Mouse (Mus musculus) adipocyte (in vitro differentiated cells): ENCODE measurements at regions not wholly inside any gene's neighbourhood (a gene's known extent, or its start where the extent isn't known, plus 50 kb on each side); places are given as distances from the start of the nearest gene placed in this dataset.

Experiments
- DNase-seq: peaks from one replicate; pipeline ENCODE4 v3.0.0-alpha.2; 2016; ENCODE audit warnings: low spot score

GRCm38 (mm10) chr8:64342397-64342796 is 136.3 kb upstream of the Tll1 start:
- no peak for DNase-seq

- no peak for DNase-seq
Measured at GRCm38 (mm10) chr8:64337356-64337755, 131.3 kb upstream of the Tll1 start.

GRCm38 (mm10) chr8:64336546-64336945 is 130.5 kb upstream of the Tll1 start:
- no peak for DNase-seq

- DNase-seq = no peak
Measured at GRCm38 (mm10) chr8:64335495-64335894, 129.4 kb upstream of the Tll1 start.

- DNase-seq = peak; percentile 4
Measured at GRCm38 (mm10) chr8:64323985-64324384, 117.9 kb upstream of the Tll1 start.

GRCm38 (mm10) chr8:64320343-64320742 is 114.3 kb upstream of the Tll1 start:
- DNase-seq = no peak

- DNase-seq = no peak
Measured at GRCm38 (mm10) chr8:64319220-64319820, 113.2 kb upstream of the Tll1 start.

- DNase-seq = no peak
Measured at GRCm38 (mm10) chr8:64318524-64319219, 112.6 kb upstream of the Tll1 start.

- no peak for DNase-seq
Measured at GRCm38 (mm10) chr8:64317815-64318214, 111.7 kb upstream of the Tll1 start.

GRCm38 (mm10) chr8:64307995-64308394 is 101.9 kb upstream of the Tll1 start:
- DNase-seq = peak; percentile 48

- no peak for DNase-seq
Measured at GRCm38 (mm10) chr8:64282806-64283205, 76.7 kb upstream of the Tll1 start.

GRCm38 (mm10) chr8:64281598-64281997 is 75.5 kb upstream of the Tll1 start:
- no peak for DNase-seq

- DNase-seq = no peak
Measured at GRCm38 (mm10) chr8:64280391-64280790, 74.3 kb upstream of the Tll1 start.

- no peak for DNase-seq
Measured at GRCm38 (mm10) chr8:64276058-64276457, 70.0 kb upstream of the Tll1 start.

GRCm38 (mm10) chr8:64265304-64265945 is 59.4 kb upstream of the Tll1 start:
- no peak for DNase-seq
